Mouse (Mus musculus): ENCODE results near the gene Tmem150c.

- no peak for TF ChIP-seq CTCF (IDR thresholded peaks at IDR 0.05; ENCODE audit: low read depth, low read length)
- no peak for TF ChIP-seq POLR2A (IDR thresholded peaks at IDR 0.05; ENCODE audit: extremely low read depth, insufficient read depth, low read length)
Measured at GRCm38 (mm10) chr5:100159638-100159973, at the start of gene Tmem150c.
